Mouse (Mus musculus) midbrain, embryonic 10.5 days (tissue): ENCODE results near the gene Nkd1. TPM values are rescaled to one million over a fixed set of nuclear protein-coding genes. Genes with fewer than 3 reads are reported as not detected.

Source experiments
- DNase-seq: peaks from one replicate; pipeline ENCODE4 v3.0.0-alpha.2; 2017; ENCODE audit warnings: low spot score
- H3K27ac ChIP-seq: fragments of 300-500 bp; sonication (generic); replicated peaks from 2 replicates; pipeline ENCODE4 v1.5.1; 2016; ENCODE audit warnings: mild to moderate bottlenecking
- H3K27me3 ChIP-seq: fragments of 300-500 bp; sonication (generic); 2 replicates; pipeline ENCODE4 v1.6.1; 2016; ENCODE audit warnings: low read depth, mild to moderate bottlenecking; ENCODE audit not compliant: poor library complexity, severe bottlenecking
- H3K36me3 ChIP-seq: fragments of 300-500 bp; sonication (generic); 2 replicates; pipeline ENCODE4 v1.6.1; 2016; ENCODE audit warnings: mild to moderate bottlenecking, moderate library complexity
- H3K4me1 ChIP-seq: fragments of 300-500 bp; sonication (generic); 2 replicates; pipeline ENCODE4 v1.6.1; 2016
- H3K4me3 ChIP-seq: fragments of 300-500 bp; sonication (generic); 2 replicates; pipeline ENCODE4 v1.5.1; 2016; ENCODE audit warnings: mild to moderate bottlenecking, moderate library complexity
- H3K9me3 ChIP-seq: fragments of 300-500 bp; sonication (generic); replicated peaks from 2 replicates; pipeline ENCODE4 v1.6.1; 2016; ENCODE audit warnings: mild to moderate bottlenecking
- WGBS: fragments of 180-500 bp; shearing (Covaris S2); methylation state at CpG from one replicate; pipeline ENCODE4 v1.1.7; 2016; 5-methylcytosine and 5-hydroxymethylcytosine counted together
- polyA plus RNA-seq: library from polyadenylated mRNA; unstranded; fragments of >200 nt; fragmentation: Nextera tagmentation; extraction: Ambion mirVana; gene quantifications from 2 replicates; pipeline ENCODE4 v1.2.1, GENCODE M21; 2016

Nkd1 gene
- polyA plus RNA-seq, 1 experiment from 2014 or later: 80.1 TPM

- Histone ChIP-seq H3K36me3 (no peaks in the 10 kb centered on the region), H3K4me1 (peaks cover 1% of the 10 kb centered on the region; the same call in 1 of the 2 replicates), H3K27me3 (peaks cover 19% of the 10 kb centered on the region), H3K27ac (no peak overlapping the region), H3K4me3 (no peak overlapping the region), H3K9me3 (no peaks in the 10 kb centered on the region)
- no peak for DNase-seq
- WGBS: 89% methylated on average over 7 of the region's 7 CpGs
Measured at GRCm38 (mm10) chr8:88633343-88633765, 112.2 kb downstream of the Nkd1 start.

- 87% methylated on average over 14 of the region's 14 CpGs for WGBS
- H3K4me1 ChIP-seq: no peaks in the 10 kb centered on the region
Measured at GRCm38 (mm10) chr8:88635474-88636397, 114.6 kb downstream of the Nkd1 start, which contains the start of gene Snx20. Snx20 (minus strand) TSS chr8:88636128.

GRCm38 (mm10) chr8:88637092-88638000, 116.2 kb downstream of the Nkd1 start:
- Histone ChIP-seq H3K27me3 (no peaks in the 10 kb centered on the region), H3K9me3 (no peaks in the 10 kb centered on the region), H3K4me1 (no peaks in the 10 kb centered on the region), H3K27ac (no peak overlapping the region), H3K36me3 (no peaks in the 10 kb centered on the region), H3K4me3 (no peak overlapping the region)
- DNase-seq: no peak
- WGBS: 82% methylated on average over 9 of the region's 9 CpGs

More at GRCm38 (mm10) chr8:88635474-88636397, 114.6 kb downstream of the Nkd1 start, which contains the start of gene Snx20:
- H3K9me3 ChIP-seq: no peaks in the 10 kb centered on the region
- H3K4me3 ChIP-seq: no peak within 1 kb of the TSS
- H3K36me3 ChIP-seq: no peaks in the 10 kb centered on the region
- DNase-seq: no peak
- no peak within 1 kb of the TSS for H3K27ac ChIP-seq
- no peaks in the 10 kb centered on the region for H3K27me3 ChIP-seq

- H3K27ac ChIP-seq: no peak overlapping the region
- no peaks in the 10 kb centered on the region for H3K27me3 ChIP-seq
- WGBS: 97% methylated on average over 3 of the region's 3 CpGs
- no peaks in the 10 kb centered on the region for H3K9me3 ChIP-seq
- H3K4me1 ChIP-seq: no peaks in the 10 kb centered on the region
- DNase-seq: no peak
- H3K4me3 ChIP-seq: no peak overlapping the region
- no peaks in the 10 kb centered on the region for H3K36me3 ChIP-seq
Measured at GRCm38 (mm10) chr8:88638908-88639307, 117.8 kb downstream of the Nkd1 start.

GRCm38 (mm10) chr8:88642734-88643564, 121.8 kb downstream of the Nkd1 start:
- H3K27ac ChIP-seq: no peak overlapping the region
- 60% methylated on average over 5 of the region's 5 CpGs for WGBS
- H3K4me3 ChIP-seq: no peak overlapping the region
- H3K9me3 ChIP-seq: no peaks in the 10 kb centered on the region
- DNase-seq: no peak
- peaks cover 17% of the 10 kb centered on the region for H3K27me3 ChIP-seq
- H3K4me1 ChIP-seq: peaks cover 12% of the 10 kb centered on the region
- no peaks in the 10 kb centered on the region for H3K36me3 ChIP-seq

Other genes starting within 250 kb of the Nkd1 start
- 2.2 and 3.2 TPM in 2 replicates for gene Adcy7, start 249.0 kb upstream of the Nkd1 start, polyA plus RNA-seq
- gene Brd7, start 159.2 kb upstream of the Nkd1 start, polyA plus RNA-seq: 76.9 and 82.6 TPM in 2 replicates
- 1.2 and 1.3 TPM in 2 replicates for gene Snx20, start 114.8 kb downstream of the Nkd1 start, polyA plus RNA-seq
- 0.10 TPM in 2 replicates for gene Nod2, start 126.0 kb downstream of the Nkd1 start, polyA plus RNA-seq
- 9.0 and 11.3 TPM in 2 replicates for gene Cyld, start 175.7 kb downstream of the Nkd1 start, polyA plus RNA-seq